Mouse (Mus musculus) kidney, postnatal 10 days (tissue): Measurements from ENCODE around the gene Mrps7.
A peak's percentile ranks its signal among the peaks of the same experiment; 100 is the strongest.
"Not testable (repeated sequence)": the region's sequence is repeated elsewhere in the genome, so short reads cannot be mapped to it uniquely, and the experiment has no call there.

ENCODE experiments used
- DNase-seq: peaks from one replicate; pipeline ENCODE4 v3.0.0; 2021; ENCODE audit warnings: mixed read lengths

The Mrps7 gene

DNA sequence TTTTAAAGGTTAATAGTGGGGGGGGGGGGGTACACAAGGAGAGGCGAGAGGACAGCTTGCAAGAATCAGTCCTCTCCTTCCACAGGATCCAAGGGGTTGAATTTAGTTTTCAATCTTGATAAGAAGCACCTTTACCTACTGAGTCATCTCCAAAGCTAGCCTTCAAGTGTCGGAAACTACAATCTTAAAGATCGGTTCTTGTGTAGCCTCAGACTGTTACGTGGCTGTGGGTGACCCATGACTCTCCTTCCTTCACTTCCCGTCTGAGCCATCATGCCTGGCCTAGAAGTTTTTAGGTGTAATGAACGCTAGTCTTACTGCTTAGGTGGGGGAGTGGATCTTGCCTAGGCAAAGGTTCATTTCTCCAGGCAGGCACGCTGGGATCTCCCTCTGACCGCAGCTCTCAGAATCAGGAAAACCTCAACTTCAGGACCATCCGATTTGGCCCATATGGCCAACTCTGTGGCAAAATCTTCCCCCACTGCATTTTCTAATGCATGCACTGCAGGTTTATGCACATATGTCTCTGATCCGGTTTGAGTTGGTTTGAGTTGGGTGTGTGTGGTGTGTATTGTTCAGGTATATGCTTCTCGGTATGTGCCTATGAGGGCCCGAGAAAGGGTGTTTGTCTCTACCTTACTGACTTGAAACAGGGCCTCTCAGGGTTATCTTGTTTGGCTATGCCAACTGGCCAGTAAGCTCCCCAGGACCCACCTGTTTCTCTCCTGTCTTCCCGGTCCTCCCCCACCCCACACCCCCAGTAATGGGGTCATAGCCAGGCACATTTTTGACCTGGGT, 26.2 kb downstream of the Mrps7 start:
- no peak for DNase-seq

DNA sequence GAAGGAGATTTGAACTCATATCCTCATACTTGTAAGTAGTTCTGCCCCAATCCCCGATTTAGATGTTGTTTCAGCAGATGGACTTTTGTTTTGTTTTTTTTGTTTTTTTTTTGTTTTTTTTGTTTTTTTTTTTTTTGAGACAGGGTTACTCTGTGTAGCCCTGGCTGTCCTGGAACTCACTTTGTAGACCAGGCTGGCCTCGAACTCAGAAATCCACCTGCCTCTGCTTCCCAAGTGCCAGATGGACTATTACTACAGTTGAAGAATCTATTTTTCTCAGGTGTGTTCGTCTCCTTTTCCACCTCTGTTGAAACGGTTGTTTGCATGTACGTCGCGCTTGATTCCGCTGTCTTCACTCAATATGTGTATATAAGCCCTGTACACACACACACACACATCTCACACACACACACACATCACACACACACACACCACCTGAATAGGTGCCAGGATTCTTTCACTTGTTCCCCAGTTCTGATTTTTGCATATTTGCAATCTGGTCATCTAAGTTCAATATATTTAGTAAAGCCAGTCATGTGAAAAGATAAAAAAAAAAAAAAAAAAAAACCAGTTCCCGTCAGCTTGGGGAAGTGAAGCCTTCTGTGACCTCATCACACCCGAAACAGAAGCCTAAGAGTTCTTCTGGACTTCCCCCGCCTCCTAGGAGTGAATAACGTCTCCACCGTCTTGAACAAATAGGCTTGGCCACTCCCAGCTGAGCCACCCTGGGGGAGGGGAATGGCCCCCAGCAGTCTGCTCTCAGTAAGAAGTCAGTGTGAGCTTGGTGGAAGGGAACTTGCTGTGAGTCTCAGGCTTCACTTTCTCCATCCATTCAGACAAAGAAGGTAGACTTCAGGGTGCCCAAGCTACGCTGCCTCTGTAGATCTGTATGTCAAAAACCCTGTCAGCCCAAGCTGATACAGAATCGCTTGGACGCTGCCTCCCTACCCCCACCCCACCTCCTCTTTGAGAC, 27.1 kb downstream of the Mrps7 start:
- DNase-seq = peak; percentile 51

DNA sequence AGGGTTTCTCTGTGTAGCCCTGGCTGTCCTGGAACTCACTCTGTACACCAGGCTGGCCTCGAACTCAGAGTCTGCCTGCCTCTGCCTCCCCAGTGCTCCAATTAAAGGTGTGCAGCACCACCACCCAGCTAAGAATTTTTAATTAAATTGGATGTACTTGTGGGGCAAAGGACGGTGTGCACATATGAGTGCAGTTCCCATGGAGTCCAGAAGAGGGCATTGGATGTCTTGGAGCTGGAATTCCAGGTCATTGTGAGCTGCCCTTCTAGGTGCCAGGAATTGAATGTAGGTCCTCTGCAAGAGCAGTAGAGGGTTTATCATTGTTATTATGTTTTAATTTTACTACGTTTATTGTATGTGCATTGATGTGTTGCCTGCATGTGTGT, 27.8 kb downstream of the Mrps7 start:
- peak; percentile 68 for DNase-seq

DNA sequence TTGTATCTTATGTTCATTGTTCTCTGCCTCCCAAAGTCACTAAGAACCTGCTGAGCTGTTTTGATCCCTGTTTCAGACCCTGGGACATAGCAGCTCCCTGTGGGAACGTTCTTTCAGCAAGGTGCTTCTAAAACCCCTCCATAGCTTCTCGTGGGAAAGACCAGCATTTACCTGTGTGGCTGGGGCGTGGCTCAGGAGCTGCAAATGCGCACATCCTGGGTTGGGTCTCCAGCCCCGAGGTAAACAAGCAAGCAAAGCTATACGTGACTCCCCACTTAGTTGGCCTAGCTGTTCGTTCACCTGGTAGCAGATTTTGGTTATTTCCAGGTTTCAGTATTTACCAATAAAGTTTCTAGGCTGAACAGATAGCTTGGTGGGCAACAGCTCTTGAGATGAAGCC, 28.5 kb downstream of the Mrps7 start:
- no peak for DNase-seq

DNA sequence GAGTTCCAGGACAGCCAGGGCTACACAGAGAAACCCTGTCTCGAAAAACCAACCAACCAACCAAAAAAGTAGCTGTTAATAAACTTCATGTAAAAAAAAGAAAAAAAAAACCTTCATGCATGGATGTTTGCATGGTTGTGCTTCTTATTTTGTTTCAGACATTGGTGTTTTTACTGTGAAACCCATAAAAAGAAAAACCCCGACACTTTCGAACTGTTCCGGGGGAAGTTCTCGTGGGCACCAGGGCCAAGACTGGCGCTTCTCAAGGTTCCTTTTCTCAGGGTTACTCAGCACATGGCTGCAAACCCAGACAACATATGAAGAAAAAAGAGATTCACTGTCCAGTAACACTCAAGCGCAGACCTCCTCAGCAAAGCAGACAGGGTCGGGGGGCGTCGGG, 29.1 kb downstream of the Mrps7 start:
- DNase-seq = no peak

DNA sequence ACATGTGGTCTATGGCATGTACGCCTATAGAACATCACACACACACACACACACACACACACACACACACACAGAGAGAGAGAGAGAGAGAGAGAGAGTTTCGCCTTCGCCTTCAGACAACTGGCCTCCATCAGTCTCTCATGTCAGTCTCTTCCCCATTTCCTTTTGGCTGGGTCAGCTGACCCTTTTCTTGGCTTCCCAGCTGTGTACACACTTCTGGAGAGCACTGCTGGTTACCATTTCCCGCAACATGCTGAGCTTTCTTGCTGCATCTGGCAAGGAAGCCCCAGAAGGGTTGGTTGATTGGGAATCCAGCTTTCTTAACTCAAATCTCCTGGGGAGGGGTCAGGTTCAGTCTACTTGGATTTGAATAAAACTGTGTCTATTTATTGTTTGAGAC, 30.4 kb downstream of the Mrps7 start:
- DNase-seq = peak; percentile 58

DNA sequence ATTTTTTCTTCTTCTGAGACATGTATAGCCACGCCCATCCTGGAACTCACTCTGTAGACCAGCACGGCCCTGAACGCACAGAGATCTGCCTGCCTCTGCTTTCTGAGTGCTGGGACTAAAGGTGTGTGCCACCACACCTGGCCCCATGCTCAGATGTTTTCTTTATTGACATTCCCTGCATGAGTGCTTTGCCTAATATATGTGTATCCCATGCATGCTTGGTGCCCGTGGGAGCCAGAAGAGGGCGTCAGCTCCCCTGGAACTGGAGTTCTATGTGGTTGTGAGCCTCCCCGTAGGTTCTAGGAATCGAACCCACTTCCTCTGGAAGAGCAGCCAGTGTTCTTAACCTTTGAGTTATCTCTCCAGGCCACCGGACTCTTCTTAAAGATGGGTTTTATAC, 31.3 kb downstream of the Mrps7 start:
- DNase-seq = no peak

DNA sequence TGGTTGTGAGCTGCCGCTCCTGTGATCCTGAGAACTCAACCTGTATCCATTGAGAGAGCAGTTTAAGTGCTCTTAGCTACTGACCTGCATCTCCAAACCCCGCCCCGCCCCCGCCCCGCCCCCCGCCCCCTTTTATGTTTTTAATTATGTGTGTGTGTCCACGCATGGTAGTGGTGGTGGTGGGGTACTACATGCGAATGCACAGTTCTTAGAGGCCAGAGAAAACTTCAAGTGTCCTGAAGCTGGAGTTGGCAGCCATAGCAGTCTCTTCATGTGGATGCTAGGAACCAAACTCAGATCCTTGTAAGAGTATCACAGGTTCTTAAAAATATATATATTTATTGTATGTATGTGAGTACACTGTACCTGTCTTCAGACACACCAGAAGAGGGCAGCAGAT, 31.8 kb downstream of the Mrps7 start:
- DNase-seq = no peak

DNA sequence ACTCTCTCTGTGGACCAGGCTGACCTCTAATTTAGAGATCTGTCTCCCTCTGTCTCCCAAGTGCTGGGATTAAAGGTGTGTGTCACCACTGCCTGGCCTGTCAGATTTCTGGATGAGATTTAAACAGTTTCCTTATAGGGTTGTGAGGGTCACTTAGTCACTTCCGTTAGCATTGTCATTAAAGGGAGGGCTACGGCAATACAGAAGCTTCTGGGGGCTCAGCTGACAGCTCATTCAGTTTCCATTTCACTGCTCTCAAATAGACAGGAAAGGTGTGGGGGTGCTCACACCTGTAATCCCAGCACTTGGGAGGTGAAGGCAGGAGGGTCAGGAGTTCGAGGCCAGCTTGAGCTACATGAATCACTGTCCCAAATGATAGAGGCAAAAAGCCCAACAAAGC, 33.2 kb downstream of the Mrps7 start:
- DNase-seq = no peak

DNA sequence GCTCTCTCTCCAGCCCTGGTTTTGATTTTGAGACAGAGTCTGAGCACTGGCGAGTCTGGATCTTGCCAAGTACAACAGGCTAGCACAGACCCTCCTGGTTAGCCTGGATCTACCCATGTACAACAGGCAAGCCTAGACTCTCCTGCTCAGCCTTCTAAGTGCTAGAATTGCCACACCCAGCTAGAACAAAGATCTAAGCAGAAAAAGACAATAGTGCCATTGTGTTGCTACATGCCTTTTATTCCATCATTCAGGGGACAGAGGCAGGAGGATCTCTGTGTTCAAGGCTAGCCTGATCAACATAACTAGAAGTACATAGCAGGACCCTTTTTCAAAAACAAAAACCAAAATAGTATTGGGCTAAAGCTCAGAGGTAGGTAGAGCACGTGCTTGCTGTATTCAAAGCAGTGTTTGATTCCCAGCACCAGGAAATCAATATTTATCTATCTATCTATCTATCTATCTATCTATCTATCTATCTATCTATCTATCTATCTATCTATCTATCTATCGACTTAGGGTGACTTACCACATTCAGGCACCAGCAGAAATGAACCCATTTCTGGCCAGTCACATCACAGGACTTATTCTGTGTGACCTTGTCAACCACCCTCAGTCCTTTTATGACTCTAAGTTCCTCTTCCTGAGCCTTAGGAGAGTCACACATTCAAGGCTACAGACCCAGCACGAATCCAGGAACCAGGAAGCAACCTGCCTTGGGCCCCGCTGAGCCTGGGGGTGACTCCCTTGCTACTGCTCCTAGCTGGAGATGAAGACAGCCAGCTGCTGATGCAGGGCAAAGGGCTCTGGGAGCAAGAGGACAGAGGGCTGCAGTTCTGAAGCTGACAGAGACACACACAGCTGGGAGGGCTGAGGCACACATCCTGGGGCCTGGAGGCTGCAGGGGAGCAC, 35.0 kb downstream of the Mrps7 start:
- peak; percentile 60 for DNase-seq

DNA sequence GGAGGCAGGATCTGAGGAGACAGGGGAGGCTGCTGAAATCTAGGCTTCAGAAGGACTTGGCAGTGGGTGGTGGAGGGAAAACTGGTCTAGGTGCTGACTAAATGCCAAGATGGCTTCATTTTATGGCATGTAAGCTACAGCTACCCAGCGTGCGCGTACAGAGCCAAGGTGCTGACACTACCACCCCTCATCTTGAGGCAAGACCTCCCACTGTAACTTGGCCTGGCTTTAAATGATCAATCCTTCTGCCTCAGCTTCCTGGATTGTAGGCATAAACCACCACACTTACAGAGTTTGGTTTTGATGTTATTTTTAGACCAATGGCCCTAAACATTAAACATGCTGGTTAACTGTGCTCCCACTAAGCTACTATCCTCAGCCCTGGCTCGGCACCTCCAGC, 35.8 kb downstream of the Mrps7 start:
- DNase-seq = no peak

DNA sequence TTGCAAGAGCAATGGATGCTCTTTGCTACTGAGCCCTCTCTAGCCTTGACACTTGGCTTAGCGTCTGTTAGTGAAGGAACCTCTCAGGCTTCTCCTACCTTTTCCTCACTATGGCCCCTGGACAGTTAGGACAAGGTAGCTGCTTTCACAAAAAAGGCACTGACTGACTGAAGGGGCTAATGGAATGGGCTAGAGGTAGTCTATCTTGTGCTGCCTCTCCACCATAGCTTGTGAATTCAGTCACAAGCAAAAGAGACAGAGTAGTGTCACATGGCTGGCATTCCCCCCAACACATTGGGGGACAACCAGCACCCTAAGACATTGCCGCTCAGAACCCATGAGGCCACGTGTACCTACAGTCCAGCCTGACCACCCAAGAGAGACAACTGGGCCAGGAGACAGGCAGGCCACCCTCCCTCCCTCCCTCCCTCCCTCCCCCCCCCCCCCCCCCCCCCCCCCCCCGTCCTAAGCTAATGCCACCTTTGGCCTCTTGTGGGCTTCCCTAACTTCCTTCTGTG, 36.6 kb downstream of the Mrps7 start:
- DNase-seq = no peak

DNA sequence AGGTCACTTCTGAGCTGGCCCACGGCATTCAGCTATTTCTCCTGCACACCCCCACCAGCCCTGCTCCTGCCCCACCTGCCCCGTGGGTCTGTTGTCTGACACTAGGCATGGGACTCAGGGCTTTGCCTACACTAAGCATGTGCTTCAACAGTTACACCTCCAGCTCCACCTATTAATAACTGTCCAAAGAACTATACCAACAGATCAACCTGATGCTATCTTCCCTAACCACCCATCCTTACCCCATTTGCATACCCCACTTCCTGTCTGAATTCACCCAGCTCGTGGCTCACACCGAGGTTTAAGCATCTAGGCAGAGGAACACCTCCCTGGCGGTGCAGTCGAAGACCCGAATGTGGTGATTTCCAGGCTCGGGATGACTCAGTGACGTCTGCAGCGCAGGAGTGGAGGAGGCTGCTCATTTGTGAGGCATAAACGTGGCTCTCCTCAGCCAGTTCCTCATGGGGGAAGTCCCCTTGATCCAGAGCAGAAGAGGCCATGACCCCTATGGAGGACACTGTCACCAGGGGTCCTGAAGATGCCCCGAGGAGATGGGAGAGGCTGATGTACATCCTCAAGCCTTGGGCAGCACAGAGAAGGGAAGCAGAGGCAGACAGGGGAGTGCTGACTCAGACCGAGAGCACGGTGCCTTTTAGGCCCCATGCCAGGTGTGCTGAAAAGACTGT, 37.4 kb downstream of the Mrps7 start:
- no peak for DNase-seq

DNA sequence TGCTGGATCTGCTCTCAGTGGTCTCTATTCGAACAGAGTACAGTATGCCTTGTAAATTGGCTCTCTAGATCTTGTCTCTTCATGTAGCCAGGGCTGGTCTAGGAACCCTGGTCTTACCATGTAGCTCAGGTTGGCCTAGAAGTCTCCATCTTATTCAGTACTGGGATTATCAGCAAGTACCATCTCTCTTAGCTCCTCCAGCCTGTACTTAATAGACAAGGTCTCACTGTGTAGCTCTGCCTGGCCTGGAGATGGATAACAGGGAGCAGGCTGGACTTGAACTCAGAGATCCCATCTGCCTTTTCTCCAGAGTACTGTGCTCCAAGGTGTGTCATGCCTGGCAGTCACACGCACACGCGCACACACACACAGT, 37.9 kb downstream of the Mrps7 start:
- DNase-seq = no peak

DNA sequence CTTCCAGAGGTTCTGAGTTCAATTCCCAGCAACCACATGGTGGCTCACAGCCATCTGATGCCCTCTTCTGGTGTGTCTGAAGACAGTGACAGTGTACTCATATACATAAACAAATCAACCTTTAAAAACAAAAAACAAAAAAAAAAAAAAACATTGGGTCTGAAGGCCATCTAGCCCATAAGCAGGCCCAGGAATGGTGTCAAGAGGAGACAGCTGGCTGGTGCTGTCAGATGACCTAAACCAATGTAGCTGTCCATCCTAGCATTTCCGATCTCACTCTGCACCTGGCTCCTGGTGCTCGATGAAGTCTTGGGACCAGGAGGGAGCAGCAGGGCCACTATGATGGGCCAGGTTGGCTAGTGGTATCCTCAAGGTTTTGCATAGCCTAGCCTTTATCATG, 39.0 kb downstream of the Mrps7 start:
- no peak for DNase-seq

DNA sequence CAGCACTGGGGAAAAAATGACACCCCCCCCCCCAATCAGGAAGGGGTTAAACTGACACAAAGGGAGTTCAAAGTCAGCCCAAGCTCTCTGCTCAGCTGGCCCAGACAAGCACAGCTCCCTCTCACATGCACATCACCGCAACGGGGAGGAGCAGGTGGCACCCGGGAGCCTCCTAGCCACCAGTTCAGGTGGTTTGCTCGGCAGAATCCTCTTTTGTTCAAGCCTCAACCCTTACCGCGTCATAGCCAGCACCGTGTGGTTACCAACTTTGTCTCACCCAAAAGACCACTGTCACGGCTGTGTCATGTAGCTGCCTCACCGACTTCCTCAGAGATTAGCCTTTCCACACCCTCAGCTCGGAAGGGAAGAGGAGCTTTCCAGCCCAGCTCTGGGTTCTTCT, 39.5 kb downstream of the Mrps7 start:
- DNase-seq = no peak

DNA sequence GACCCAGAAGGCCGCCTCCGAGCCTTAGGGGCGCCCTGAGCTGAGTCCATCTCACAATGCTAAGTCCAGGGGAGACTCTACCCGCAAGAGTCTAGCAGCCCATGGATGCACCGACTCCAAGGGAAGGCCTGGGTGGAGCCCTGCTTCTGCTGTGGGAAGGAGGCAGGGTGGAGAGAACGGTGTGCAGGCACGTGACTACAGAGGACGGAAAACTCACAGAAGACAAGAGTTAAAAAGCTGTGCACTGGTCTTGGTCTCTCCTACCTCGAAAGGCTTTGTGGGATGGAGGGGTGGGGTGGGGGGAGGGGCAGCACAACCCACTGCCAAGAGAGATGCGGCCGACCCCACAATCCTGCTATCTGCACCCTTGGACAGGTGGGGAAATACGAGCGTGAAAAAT, 40.6 kb downstream of the Mrps7 start:
- no peak for DNase-seq

DNA sequence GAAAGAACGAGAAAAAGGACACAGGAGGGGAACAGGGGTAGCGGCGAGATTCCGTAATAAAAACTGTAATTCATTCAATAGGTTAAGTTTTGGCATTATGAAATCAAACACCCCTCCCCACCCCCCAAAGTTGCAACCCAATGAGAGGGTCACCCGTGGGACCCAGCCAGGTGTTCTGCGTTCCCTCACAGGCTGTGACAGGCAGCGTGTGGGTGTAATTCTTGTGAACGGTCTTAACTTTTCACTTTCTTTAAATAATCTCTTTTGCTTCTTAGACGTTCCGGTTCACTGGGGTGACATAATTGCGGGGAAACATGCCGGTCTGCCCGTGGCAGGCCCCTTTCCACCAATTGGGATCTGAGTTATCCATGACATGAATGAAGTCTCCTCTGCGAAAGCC, 41.8 kb downstream of the Mrps7 start:
- DNase-seq = not testable (repeated sequence)

DNA sequence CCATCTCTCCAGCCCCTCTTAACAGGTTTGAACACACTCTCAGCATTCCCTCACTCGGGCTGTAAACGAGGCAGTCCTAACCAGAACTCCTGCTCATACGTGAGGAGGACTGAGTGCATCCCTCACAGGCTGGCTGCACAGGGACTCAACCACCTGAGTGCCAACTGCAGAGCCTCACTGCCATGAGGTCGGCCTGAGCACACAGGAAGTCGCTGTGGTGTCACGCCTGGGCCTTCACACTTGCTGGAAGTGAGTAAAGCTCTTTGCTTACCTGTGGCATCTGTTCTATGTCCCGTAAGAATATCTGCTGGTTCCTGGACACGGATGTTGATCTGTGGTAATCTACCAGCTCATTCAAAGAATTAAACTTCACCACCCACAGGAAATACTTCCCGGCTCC, 42.7 kb downstream of the Mrps7 start:
- no peak for DNase-seq

DNA sequence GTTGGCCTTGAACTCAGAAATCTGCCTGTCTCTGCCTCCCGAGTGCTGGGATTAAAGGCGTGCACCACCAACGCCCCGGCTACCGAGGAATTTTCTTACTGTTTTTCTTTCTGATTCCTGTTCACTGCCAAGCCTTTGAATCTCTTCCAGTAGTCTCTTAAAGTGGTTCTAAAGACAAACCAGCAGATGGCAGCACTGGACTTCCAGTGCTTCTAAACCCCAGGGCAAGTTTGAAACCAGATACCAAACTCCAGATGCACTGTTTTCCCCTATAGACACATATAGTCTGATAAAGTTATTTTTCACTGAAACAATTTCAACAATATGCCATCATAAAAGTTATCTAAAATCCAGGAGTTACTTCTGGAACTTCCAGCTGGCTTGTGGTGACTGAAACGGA, 43.7 kb downstream of the Mrps7 start:
- peak; percentile 69 for DNase-seq

DNA sequence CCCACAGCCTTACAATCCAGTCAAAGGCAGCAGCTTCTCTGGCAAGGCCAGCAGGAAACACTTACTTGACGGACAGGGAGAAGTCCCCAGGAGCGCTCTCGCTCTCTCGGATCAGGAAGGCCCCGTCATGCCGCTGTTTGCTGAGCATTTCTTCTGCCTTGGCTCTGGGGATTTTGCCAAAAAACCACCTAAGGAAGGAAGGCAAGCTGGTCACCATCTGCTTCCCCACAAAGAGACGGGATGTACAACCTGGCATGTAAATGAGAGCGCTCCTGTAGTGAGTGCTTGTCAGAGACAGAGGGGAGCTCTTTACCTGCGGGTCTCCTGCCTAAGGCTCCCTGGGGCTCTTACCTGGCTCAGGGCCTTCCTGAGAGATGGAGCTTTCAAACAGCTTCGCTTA, 46.0 kb downstream of the Mrps7 start:
- peak; percentile 59 for DNase-seq

DNA sequence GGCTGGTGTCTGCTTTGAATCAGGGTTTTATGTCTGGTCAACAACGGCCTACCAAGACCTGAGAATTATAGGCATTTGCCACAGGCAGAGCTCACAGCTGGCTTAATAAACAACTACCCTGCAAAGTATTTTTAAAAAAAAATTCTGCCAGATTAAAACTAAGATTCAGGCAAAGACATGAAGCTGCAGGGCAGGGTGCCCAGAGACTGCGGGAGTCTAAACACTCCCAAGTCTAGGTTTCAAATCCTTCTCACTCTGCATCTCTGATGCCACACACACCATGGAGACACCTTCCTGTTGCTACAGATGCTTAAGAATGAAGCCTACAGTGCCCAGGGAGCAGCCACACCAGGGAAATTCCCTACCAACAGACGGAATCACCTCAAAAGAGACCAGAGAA, 48.0 kb downstream of the Mrps7 start:
- DNase-seq = no peak
